Mouse (Mus musculus): ENCODE results near the gene Ptprt.

GRCm38 (mm10) chr2:162602721-162603120, 58.2 kb downstream of the Ptprt start:
- TF ChIP-seq POLR2A (IDR thresholded peaks at IDR 0.05; ENCODE audit: low read depth, low read length): no peak
- TF ChIP-seq CTCF (IDR thresholded peaks at IDR 0.05; ENCODE audit: extremely low read depth, insufficient read length, insufficient replicate concordance, low read depth, low read length): no peak
